Mouse (Mus musculus): ENCODE results near the gene Clmp.

Gene Clmp
- long read RNA-seq, experiment 1, full-length matches to known transcripts: 6 of 7 reads
- long read RNA-seq, experiment 1, partial matches to known transcripts: 1 of 7 reads
- long read RNA-seq, experiment 1, other reads (novel, unspliced or antisense): 0 of 7 reads
- long read RNA-seq, experiment 2, full-length matches to known transcripts: 2 of 2 reads
- long read RNA-seq, experiment 2, partial matches to known transcripts: 0 of 2 reads
- long read RNA-seq, experiment 2, other reads (novel, unspliced or antisense): 0 of 2 reads

- intact Hi-C loops (cut with DNase I): no loop called here
Measured at GRCm38 (mm10) chr9:40685801-40686420, at the start of gene Clmp. TSS of gene Clmp (plus strand) at chr9:40685962.

DNA sequence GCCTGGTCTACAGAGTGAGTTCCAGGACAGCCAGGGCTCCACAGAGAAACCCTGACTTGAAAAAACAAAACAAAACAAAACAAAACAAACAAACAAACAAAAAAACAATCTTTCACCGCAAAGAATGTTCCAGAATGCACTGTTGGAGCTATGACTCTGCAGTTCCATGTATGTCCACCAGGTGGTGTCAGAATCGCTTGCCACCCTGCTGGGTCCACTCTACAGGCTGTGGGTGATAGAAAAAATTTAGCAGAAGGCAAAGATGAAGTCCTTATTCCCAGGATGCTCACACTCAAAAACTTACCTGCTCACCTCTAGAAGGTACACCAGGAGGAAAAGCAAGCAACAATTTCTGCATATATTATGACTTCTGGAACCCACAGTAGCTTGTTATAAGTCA lies 49.7 kb upstream of the Clmp start:
- intact Hi-C loops (cut with DNase I): loop anchor here (1.0 kb wide), 1 partner anchor 114 kb away; no protein-coding TSS in a partner anchor

DNA sequence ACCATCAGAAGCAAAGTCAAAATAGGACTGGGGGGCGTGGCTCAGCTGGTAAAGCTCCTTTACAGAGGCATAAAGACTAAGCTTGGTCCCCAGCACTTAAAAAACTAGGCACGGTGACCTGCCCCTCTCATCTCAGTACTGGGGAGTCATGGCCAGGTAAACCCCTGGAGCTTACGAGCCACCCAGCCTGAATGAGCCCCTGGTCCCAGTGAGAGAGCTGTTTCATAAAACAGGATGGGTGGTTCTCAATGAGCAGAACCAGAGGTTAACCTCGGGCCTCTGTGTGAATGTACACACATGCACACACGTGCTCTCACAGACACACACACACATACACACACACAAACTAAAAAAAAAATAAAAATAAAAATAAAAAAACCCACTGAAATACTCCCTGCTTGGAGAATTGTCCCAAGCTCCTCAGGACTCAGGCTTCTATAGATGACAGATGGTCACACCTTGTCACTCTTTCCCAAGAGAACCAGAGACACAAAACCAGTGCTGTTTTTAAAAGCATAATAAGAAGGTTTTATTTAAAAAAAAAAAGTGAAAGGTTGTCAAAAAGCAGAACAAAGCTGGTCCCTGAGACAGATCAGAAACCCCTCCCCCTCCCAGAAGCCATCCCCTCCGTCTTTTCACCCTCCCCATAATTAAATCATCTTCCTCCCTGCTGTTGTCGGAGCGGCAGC lies 47.9 kb upstream of the Clmp start:
- intact Hi-C loops (cut with DNase I): no loop called here

- intact Hi-C loops (cut with DNase I): no loop called here
Measured at GRCm38 (mm10) chr9:40638394-40639049, 47.2 kb upstream of the Clmp start.

GRCm38 (mm10) chr9:40639536-40640187 lies 46.1 kb upstream of the Clmp start:
- intact Hi-C loops (cut with DNase I): loop anchor here (5.0 kb wide), 1 partner anchor 43 kb away; no protein-coding TSS in a partner anchor

- intact Hi-C loops (cut with DNase I): loop anchor here (5.0 kb wide), 1 partner anchor 41 kb away; no protein-coding TSS in a partner anchor
Measured at GRCm38 (mm10) chr9:40641318-40641717, 44.4 kb upstream of the Clmp start.

GRCm38 (mm10) chr9:40642470-40643220 lies 43.1 kb upstream of the Clmp start:
- intact Hi-C loops (cut with DNase I): loop anchor here (5.0 kb wide), 1 partner anchor 40 kb away; no protein-coding TSS in a partner anchor

GRCm38 (mm10) chr9:40649444-40649843 lies 36.3 kb upstream of the Clmp start:
- intact Hi-C loops (cut with DNase I): no loop called here

GRCm38 (mm10) chr9:40649983-40650382 lies 35.8 kb upstream of the Clmp start:
- intact Hi-C loops (cut with DNase I): no loop called here

DNA sequence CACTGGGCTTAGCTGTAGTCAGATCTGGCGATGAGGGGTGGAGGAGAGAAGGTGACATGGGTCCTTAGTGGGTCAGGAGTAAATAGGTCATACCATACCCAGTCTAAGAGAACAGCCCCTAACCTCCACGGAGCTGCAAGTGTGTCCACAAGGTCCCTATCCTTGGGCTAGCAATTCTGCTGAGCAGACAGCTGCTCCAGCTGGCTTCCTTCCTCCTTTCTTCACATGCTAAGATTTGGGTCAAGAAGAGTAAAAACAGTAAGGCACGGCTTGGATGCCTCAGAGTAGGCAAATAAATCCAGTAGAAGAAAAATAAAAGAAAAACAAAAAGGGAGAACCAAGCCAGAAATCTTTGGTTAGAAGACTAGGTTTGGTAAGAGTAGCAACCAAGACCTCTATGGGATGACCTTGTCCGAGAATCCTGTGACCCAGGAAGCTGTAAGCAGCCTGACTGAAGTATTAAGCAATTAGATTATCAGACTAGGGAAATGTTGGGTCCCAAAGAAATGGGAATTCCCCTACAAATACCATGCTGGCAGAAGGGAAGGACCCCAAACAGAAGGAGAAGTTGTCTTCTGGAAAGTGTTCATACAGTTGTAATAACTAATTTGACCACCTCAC lies 34.4 kb upstream of the Clmp start:
- intact Hi-C loops (cut with DNase I): no loop called here

DNA sequence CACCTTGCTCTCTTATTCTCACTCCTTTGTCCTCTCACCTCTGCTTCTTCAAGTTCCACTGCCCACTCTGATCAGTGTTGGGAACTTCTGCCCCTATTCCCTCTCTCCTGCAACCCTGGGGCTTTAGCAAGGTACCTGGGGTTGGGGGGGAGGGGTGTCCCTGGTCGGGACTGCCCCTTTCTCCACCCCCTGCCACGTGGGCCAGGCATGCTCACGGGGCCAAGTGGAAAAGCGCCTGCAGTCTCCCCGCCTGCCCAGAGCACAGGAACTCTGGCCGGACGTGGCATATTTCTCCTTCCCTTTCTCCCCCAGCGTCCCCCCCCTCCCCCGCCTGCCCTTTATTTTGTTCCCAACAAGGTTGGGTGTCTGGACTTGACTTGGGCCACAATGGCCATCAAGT lies 33.0 kb upstream of the Clmp start:
- intact Hi-C loops (cut with DNase I): no loop called here

DNA sequence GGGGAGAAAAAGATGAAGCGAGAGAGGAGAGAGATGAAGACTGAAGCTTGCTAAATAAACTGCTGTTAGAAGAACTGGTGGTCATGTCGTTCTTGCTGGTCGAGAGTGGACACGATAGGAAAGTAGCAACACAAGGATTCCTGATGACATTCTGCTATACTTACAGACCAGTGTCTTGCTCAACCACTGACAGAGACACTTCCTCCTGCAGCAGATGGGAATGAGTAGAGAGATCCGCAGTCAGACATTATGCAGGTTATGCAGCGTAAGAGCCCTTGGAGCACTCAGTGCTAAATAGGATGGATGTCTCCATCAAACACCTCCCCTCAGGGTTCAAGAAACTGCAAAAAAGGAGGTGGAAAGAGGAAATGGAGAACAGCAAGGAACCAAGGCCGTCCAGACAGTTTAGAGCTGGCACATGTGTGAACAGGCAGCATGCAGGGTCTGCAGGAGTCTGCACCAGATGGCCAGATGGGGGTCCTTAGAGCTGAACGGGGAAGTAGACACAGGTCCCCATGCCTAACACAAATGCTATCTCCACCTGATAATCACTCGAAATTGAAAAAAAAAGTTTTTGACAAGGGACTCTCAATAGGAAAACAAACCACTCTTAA lies 19.5 kb upstream of the Clmp start:
- intact Hi-C loops (cut with DNase I): no loop called here

- intact Hi-C loops (cut with DNase I): no loop called here
Measured at GRCm38 (mm10) chr9:40670313-40670712, 15.4 kb upstream of the Clmp start, which contains the start of gene Gm21915. TSS of gene Gm21915 (plus strand) at chr9:40670613.

GRCm38 (mm10) chr9:40671323-40671930 lies 14.3 kb upstream of the Clmp start:
- intact Hi-C loops (cut with DNase I): no loop called here

- intact Hi-C loops (cut with DNase I): no loop called here
Measured at GRCm38 (mm10) chr9:40675203-40675958, 10.4 kb upstream of the Clmp start.

DNA sequence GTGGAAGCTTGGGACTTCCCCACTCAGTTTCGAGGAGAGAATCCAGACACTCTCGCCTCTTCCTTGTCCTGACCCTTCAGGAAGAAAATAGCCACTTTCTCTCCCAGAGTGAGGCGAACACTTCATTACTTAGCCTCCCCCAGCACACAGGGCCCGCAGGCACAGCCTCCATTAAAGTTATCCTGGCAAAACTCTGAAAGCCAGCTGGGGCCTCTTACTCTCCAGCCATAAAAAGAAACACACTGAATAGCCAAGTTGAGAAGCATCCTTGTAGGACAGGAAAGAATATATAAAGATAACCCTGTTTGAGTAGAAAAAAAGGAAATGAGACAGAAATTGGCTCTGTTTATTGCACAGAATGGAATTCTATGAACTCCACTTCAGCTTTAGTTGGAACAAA lies 7.1 kb upstream of the Clmp start:
- intact Hi-C loops (cut with DNase I): no loop called here

DNA sequence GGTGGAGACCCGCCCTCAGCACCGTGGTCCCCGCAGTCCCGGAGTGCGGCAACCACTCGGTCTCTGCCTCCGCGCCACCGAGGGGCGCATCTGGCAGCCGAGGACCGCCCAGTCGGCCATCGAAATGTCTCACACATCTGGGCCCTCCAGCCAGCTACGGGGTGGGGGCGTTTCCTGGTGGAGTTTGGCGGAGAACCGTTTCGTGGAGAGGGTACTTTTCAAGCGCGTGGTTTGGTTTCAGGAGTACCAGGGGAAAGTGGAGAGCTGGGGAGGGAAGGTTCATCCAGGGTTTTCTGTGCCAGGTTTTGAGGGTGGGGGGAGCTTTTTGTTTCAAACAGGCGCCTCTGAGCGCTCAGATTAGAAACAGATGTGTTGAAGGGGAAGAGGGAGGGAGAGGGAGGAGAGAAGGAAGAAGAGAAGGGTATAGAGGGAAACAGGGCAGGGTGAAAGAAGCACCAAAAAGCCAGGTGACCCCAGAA lies 698 bp downstream of the Clmp start:
- intact Hi-C loops (cut with DNase I): no loop called here

DNA sequence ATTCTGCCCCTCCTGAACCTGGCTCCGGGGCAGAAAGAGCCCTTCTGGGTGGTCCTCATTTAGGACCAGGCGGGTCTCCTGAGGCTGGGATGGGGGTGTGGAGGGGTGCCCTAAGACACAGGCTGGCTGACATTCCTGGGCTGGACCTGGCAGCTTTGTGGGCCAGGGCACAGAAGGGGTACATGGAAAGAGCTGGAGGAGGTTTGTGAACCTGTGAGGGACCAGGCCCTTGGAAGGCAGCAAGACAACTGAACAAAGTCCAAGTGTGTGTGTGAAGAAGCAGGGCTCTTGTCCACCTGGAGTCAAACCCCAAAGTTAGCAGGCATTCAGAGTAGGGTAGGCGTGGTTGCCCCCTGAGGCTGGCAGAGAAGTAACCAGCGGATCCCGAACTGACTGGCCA lies 1.3 kb downstream of the Clmp start:
- intact Hi-C loops (cut with DNase I): no loop called here
